Mouse (Mus musculus) heart, embryonic 16.5 days (tissue): Measurements from ENCODE around the gene Rpl19. TPM values are rescaled to one million over a fixed set of nuclear protein-coding genes. Genes with fewer than 3 reads are reported as not detected.
A peak's percentile ranks its signal among the peaks of the same experiment; 100 is the strongest.

ENCODE experiments used
- ATAC-seq: fragments of 200-750 bp; cut with Nextera tagmentation; replicated peaks from 2 replicates; pipeline ENCODE4 v1.8.0; 2017; ENCODE audit warnings: moderate number of reproducible peaks; ENCODE audit not compliant: insufficient read depth, low FRiP score; ENCODE audit errors: extremely low read depth
- H3K27ac ChIP-seq: fragments of 300-500 bp; sonication (generic); 2 replicates; pipeline ENCODE4 v1.5.1; 2014; ENCODE audit warnings: mild to moderate bottlenecking, low read length, control low read depth, moderate library complexity
- H3K27me3 ChIP-seq: fragments of 300-500 bp; sonication (generic); 2 replicates; pipeline ENCODE4 v1.6.1; 2014; ENCODE audit warnings: low read length, mixed read lengths; ENCODE audit not compliant: control insufficient read depth, insufficient read depth
- H3K36me3 ChIP-seq: fragments of 300-500 bp; sonication (generic); 2 replicates; pipeline ENCODE4 v1.6.1; 2014; ENCODE audit not compliant: control insufficient read depth, insufficient read depth
- H3K4me1 ChIP-seq: fragments of 300-500 bp; sonication (generic); 2 replicates; pipeline ENCODE4 v1.6.1; 2014; ENCODE audit warnings: low read length, mixed read lengths; ENCODE audit not compliant: control insufficient read depth, insufficient read depth
- H3K4me2 ChIP-seq: fragments of 300-500 bp; sonication (generic); 2 replicates; pipeline ENCODE4 v1.6.1; 2014; ENCODE audit warnings: low read depth, mild to moderate bottlenecking, control low read depth, low read length
- H3K4me3 ChIP-seq: fragments of 300-500 bp; sonication (generic); 2 replicates; pipeline ENCODE4 v1.5.1; 2014; ENCODE audit warnings: mild to moderate bottlenecking, control low read depth, low read length
- H3K9ac ChIP-seq: fragments of 300-500 bp; sonication (generic); 2 replicates; pipeline ENCODE4 v1.6.1; 2014; ENCODE audit warnings: low read length, control low read depth
- H3K9me3 ChIP-seq: fragments of 300-500 bp; sonication (generic); replicated peaks from 2 replicates; pipeline ENCODE4 v1.6.1; 2016; ENCODE audit warnings: low read length; ENCODE audit not compliant: control insufficient read depth
- WGBS: fragments of 180-500 bp; shearing (Covaris S2); extraction: QIAGEN DNeasy Blood & Tissue Kit; methylation state at CpG from one replicate; pipeline ENCODE4 v1.1.7; 2014; 5-methylcytosine and 5-hydroxymethylcytosine counted together
- polyA plus RNA-seq: library from polyadenylated mRNA; unstranded; fragments of >200 nt; fragmentation: Nextera tagmentation; extraction: Ambion mirVana; gene quantifications from 2 replicates; pipeline ENCODE4 v1.2.1, GENCODE M21; 2015

Gene Rpl19
- polyA plus RNA-seq, 1 experiment from 2014 or later, result 596 TPM

GRCm38 (mm10) chr11:98050940-98051339 lies 24.4 kb downstream of the Rpl19 start:
- Histone ChIP-seq H3K9ac (no peak overlapping the region), H3K4me3 (no peak overlapping the region), H3K36me3 (no peaks in the 10 kb centered on the region), H3K9me3 (no peaks in the 10 kb centered on the region), H3K27me3 (peaks cover 27% of the 10 kb centered on the region), H3K4me1 (peaks cover 21% of the 10 kb centered on the region), H3K27ac (no peak overlapping the region), H3K4me2 (no peak overlapping the region)
- WGBS, result 17% methylated on average over 2 of the region's 2 CpGs
- ATAC-seq, result no peak

- Histone ChIP-seq H3K4me3 (peak overlapping the region; percentile 59), H3K4me1 (peaks cover 21% of the 10 kb centered on the region), H3K27me3 (peaks cover 27% of the 10 kb centered on the region), H3K4me2 (peak overlapping the region; percentile 86), H3K27ac (no peak overlapping the region), H3K9ac (peak overlapping the region; percentile 70), H3K36me3 (no peaks in the 10 kb centered on the region), H3K9me3 (no peaks in the 10 kb centered on the region)
- no peak for ATAC-seq
- WGBS, result 12% methylated on average over 12 of the region's 12 CpGs
Observed at GRCm38 (mm10) chr11:98051611-98052128, 25.2 kb downstream of the Rpl19 start.

- H3K4me2 ChIP-seq, result peak overlapping the region; percentile 86
- H3K27ac ChIP-seq, result no peak overlapping the region
- no peak for ATAC-seq
Observed at GRCm38 (mm10) chr11:98052129-98052988, 25.8 kb downstream of the Rpl19 start.

GRCm38 (mm10) chr11:98052989-98053834 lies 26.7 kb downstream of the Rpl19 start, which contains the start of gene Stac2:
TSS of gene Stac2 (minus strand) at chr11:98053462.
- H3K4me1 ChIP-seq, result peaks cover 25% of the 10 kb centered on the region
- WGBS, result 1% methylated on average over 42 of the region's 48 CpGs
- H3K4me3 ChIP-seq, result peak within 1 kb of the TSS; percentile 59
- H3K27ac ChIP-seq, result no peak within 1 kb of the TSS
- H3K9me3 ChIP-seq, result no peaks in the 10 kb centered on the region
- no peaks in the 10 kb centered on the region for H3K36me3 ChIP-seq
- peak within 1 kb of the TSS; percentile 86 for H3K4me2 ChIP-seq
- peak within 1 kb of the TSS; percentile 70 for H3K9ac ChIP-seq
- H3K27me3 ChIP-seq, result peaks cover 27% of the 10 kb centered on the region
- peak; percentile 78 for ATAC-seq

More at GRCm38 (mm10) chr11:98052129-98052988, 25.8 kb downstream of the Rpl19 start:
- Histone ChIP-seq H3K4me3 (peak overlapping the region; percentile 59), H3K9me3 (no peaks in the 10 kb centered on the region), H3K36me3 (no peaks in the 10 kb centered on the region), H3K27me3 (peaks cover 27% of the 10 kb centered on the region), H3K9ac (peak overlapping the region; percentile 70), H3K4me1 (peaks cover 23% of the 10 kb centered on the region)
- WGBS, result under 1% methylated on average over 82 of the region's 83 CpGs

- Histone ChIP-seq H3K36me3 (no peaks in the 10 kb centered on the region), H3K27ac (no peak overlapping the region; the same call in 1 of the 2 replicates), H3K4me3 (no peak overlapping the region), H3K9ac (peak overlapping the region; percentile 42; the same call in 1 of the 2 replicates), H3K9me3 (no peaks in the 10 kb centered on the region), H3K4me1 (peaks cover 15% of the 10 kb centered on the region), H3K4me2 (peak overlapping the region; percentile 30), H3K27me3 (peaks cover 11% of the 10 kb centered on the region)
- 15% methylated on average over 9 of the region's 9 CpGs for WGBS
- no peak for ATAC-seq
Observed at GRCm38 (mm10) chr11:98057466-98057865, 31.0 kb downstream of the Rpl19 start.

GRCm38 (mm10) chr11:98057998-98058397 lies 31.5 kb downstream of the Rpl19 start:
- Histone ChIP-seq H3K27me3 (peaks cover 5% of the 10 kb centered on the region), H3K36me3 (no peaks in the 10 kb centered on the region), H3K27ac (no peak overlapping the region), H3K4me3 (no peak overlapping the region), H3K4me1 (peaks cover 9% of the 10 kb centered on the region), H3K9me3 (no peaks in the 10 kb centered on the region), H3K4me2 (no peak overlapping the region), H3K9ac (no peak overlapping the region)
- ATAC-seq, result 0 out of 2 replicates have a peak, but pooled peaks have one; percentile 33
- WGBS, result 80% methylated on average over 5 of the region's 5 CpGs

- Histone ChIP-seq H3K9ac (no peak overlapping the region), H3K27ac (no peak overlapping the region), H3K9me3 (no peaks in the 10 kb centered on the region), H3K36me3 (no peaks in the 10 kb centered on the region), H3K4me3 (no peak overlapping the region), H3K4me2 (no peak overlapping the region), H3K4me1 (peaks cover 8% of the 10 kb centered on the region), H3K27me3 (no peaks in the 10 kb centered on the region)
- ATAC-seq, result no peak
- 72% methylated on average over 7 of the region's 7 CpGs for WGBS
Observed at GRCm38 (mm10) chr11:98059662-98060061, 33.2 kb downstream of the Rpl19 start.

GRCm38 (mm10) chr11:98060104-98060692 lies 33.7 kb downstream of the Rpl19 start:
- Histone ChIP-seq H3K36me3 (no peaks in the 10 kb centered on the region), H3K4me2 (no peak overlapping the region), H3K27me3 (no peaks in the 10 kb centered on the region), H3K9ac (no peak overlapping the region), H3K27ac (no peak overlapping the region), H3K4me3 (no peak overlapping the region), H3K4me1 (peaks cover 8% of the 10 kb centered on the region), H3K9me3 (no peaks in the 10 kb centered on the region)
- no peak for ATAC-seq
- WGBS, result 62% methylated on average over 5 of the region's 5 CpGs
